Mouse (Mus musculus) testis, adult 10 weeks (tissue): ENCODE results near the gene Dennd6a. TPM values are rescaled to one million over a fixed set of nuclear protein-coding genes. Genes with fewer than 3 reads are reported as not detected.

ENCODE experiments used
- polyA plus RNA-seq: library from polyadenylated mRNA; stranded (reverse); fragments of 350-450 nt; fragmentation: Illumina TruSeq; extraction: RNeasy Lipid Tissue Mini Kit (QIAGEN cat#74804); gene quantifications from one replicate; pipeline ENCODE4 v1.2.3, GENCODE M21; 2014; ENCODE audit warnings: low read depth, low replicate concordance

Dennd6a gene
- polyA plus RNA-seq = 14.1 TPM

GRCm38 (mm10) chr14:26573556-26573955 lies at the start of gene Dennd6a:
TSS of gene Dennd6a (plus strand) at chr14:26573856.

GRCm38 (mm10) chr14:26534757-26535479 lies 38.7 kb upstream of the Dennd6a start, which contains the start of gene Slmap:
TSS of gene Slmap (minus strand) at chr14:26534931.

GRCm38 (mm10) chr14:26637851-26638707 lies 64.4 kb downstream of the Dennd6a start, which contains the start of gene Arf4:
TSS of gene Arf4 (plus strand) at chr14:26638074.

GRCm38 (mm10) chr14:26669292-26670073 lies 95.8 kb downstream of the Dennd6a start, which contains the start of gene Pde12:
TSS of gene Pde12 (minus strand) at chr14:26669883.

Other genes with a start within 250 kb of the Dennd6a start
- gene Slmap, start 38.9 kb upstream of the Dennd6a start, polyA plus RNA-seq = 288 TPM
- gene Arf4, start 64.2 kb downstream of the Dennd6a start, polyA plus RNA-seq = 240 TPM
- gene Pde12, start 96.0 kb downstream of the Dennd6a start, polyA plus RNA-seq = 6.3 TPM
- gene Dnah12, start 119.4 kb downstream of the Dennd6a start, polyA plus RNA-seq = 65.4 TPM